8 mouse cellular contexts compared by ENCODE assay signal in the genomic region with DNA sequence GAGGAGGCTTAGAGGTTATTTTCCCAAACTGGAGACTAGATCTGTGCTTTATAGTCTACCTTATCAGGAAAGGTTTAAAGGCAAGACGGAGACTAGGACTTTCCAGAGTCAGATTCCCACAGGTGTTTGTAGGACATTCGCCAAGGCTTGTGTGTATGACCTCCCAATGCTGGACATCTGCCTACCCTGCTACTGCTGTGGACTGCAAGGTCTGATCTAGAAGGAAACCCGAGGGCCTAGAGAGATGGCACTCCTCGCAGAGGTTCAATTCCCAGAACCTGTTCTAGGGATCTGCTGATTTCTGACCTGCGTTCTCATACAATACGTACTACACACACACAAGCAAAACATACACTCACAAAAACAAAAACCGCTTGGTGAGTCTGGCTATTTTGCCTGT. TPM values are rescaled to one million over a fixed set of nuclear protein-coding genes. Genes with fewer than 3 reads are reported as not detected.
DNase-seq lines count a peak whose midpoint lies in the region; ATAC-seq and TF ChIP-seq lines count a peak whose summit lies in the region.

No protein-coding gene starts in this region.

- H3K36me3 ChIP-seq in heart, embryonic 11.5 days (ENCODE audit: control insufficient read depth, insufficient read depth, low read length): no peaks in the 10 kb centered on the region
- H3K36me3 ChIP-seq in MEL (ENCODE audit: control insufficient read depth in 1 of 2, insufficient read depth in 2 of 2, low read length in 2 of 2): peaks cover 0 to 4% of the 10 kb centered on the region in 2 experiments; a peak in 2 of 4 replicates
- no peaks in the 10 kb centered on the region for H3K36me3 ChIP-seq in forebrain, embryonic 16.5 days (ENCODE audit: control insufficient read depth, insufficient read depth)
- no peaks in the 10 kb centered on the region for H3K36me3 ChIP-seq in liver, embryonic 15.5 days (replicated peaks)

- peak overlapping the region; percentile 87 for H3K4me2 ChIP-seq in heart, embryonic 11.5 days
- peak overlapping the region; percentile 96 for H3K4me2 ChIP-seq in forebrain, embryonic 16.5 days (ENCODE audit: low read length)
- peak overlapping the region; percentile 93 for H3K4me2 ChIP-seq in liver, embryonic 15.5 days

- 50% methylated on average over 7 of the region's 7 CpGs for WGBS in heart, embryonic 11.5 days (ENCODE audit: insufficient replicate concordance)
- WGBS in forebrain, embryonic 16.5 days: 55% methylated on average over 7 of the region's 7 CpGs
- 63% methylated on average over 7 of the region's 7 CpGs for WGBS in liver, embryonic 15.5 days (ENCODE audit: insufficient replicate concordance)

- no peak overlapping the region for H3K9ac ChIP-seq in heart, embryonic 11.5 days (ENCODE audit: low read depth, low read length)
- H3K9ac ChIP-seq in MEL (ENCODE audit: control insufficient read depth, low read depth, low read length, poor library complexity, severe bottlenecking): peak overlapping the region; percentile 95
- peak overlapping the region; percentile 89 for H3K9ac ChIP-seq in forebrain, embryonic 16.5 days (replicated peaks; ENCODE audit: low read depth, low read length)
- H3K9ac ChIP-seq in liver, embryonic 15.5 days: no peak overlapping the region

- intact Hi-C loops in heart, postnatal 14 days (cut with DNase I): loop anchor here (1.0 to 5.0 kb wide), 4 partner anchors 37 to 452 kb away; no protein-coding TSS in a partner anchor
- intact Hi-C loops in left cerebral cortex, postnatal 10 days (cut with DNase I): loop anchor here (5.0 kb wide), 2 partner anchors 62 to 152 kb away; no protein-coding TSS in a partner anchor

- TF ChIP-seq POLR2A in MEL (IDR thresholded peaks at IDR 0.05; ENCODE audit: control insufficient read depth in 1 of 2, insufficient read depth in 1 of 2, low read depth in 1 of 2, low read length in 2 of 2, poor library complexity in 1 of 2): no peak

- peaks cover 27% of the 10 kb centered on the region for H3K4me1 ChIP-seq in heart, embryonic 11.5 days (ENCODE audit: control insufficient read depth, insufficient read depth, low read length)
- H3K4me1 ChIP-seq in MEL (ENCODE audit: control insufficient read depth in 1 of 2, insufficient read depth in 2 of 2, low read length in 2 of 2): no peaks in the 10 kb centered on the region
- peaks cover 28% of the 10 kb centered on the region for H3K4me1 ChIP-seq in forebrain, embryonic 16.5 days (replicated peaks; ENCODE audit: control insufficient read depth, insufficient read depth, low read length)
- peaks cover 42% of the 10 kb centered on the region for H3K4me1 ChIP-seq in liver, embryonic 15.5 days (replicated peaks)

- TF ChIP-seq CTCF in MEL (IDR thresholded peaks at IDR 0.05 in 2 of 3, conservative IDR thresholded peaks at IDR 0.05 in 1 of 3; ENCODE audit: control insufficient read depth in 1 of 3, insufficient read depth in 1 of 3, low read depth in 2 of 3, low read length in 3 of 3, poor library complexity in 1 of 3, severe bottlenecking in 1 of 3): no peak

- H3K27ac ChIP-seq in heart, embryonic 11.5 days (ENCODE audit: low read depth, low read length): no peak overlapping the region; the same call in 1 of the 2 replicates
- no peak overlapping the region for H3K27ac ChIP-seq in MEL (ENCODE audit: control insufficient read depth, low read depth, low read length)
- no peak overlapping the region for H3K27ac ChIP-seq in forebrain, embryonic 16.5 days (ENCODE audit: low read length)
- no peak overlapping the region; the same call in 1 of the 2 replicates for H3K27ac ChIP-seq in liver, embryonic 15.5 days (replicated peaks)

- no peak for TF ChIP-seq EP300 in MEL (IDR thresholded peaks at IDR 0.05; ENCODE audit: low read depth in 1 of 2, low read length in 2 of 2)

- H3K9me3 ChIP-seq in heart, embryonic 11.5 days (replicated peaks; ENCODE audit: control insufficient read depth, low read length): no peaks in the 10 kb centered on the region
- no peaks in the 10 kb centered on the region for H3K9me3 ChIP-seq in MEL (replicated peaks; ENCODE audit: insufficient read depth, low read length)
- no peaks in the 10 kb centered on the region for H3K9me3 ChIP-seq in forebrain, embryonic 16.5 days (ENCODE audit: control insufficient read depth, low read length)
- no peaks in the 10 kb centered on the region for H3K9me3 ChIP-seq in liver, embryonic 15.5 days (replicated peaks)

- no peak for TF ChIP-seq RAD21 in MEL (IDR thresholded peaks at IDR 0.05; ENCODE audit: low read depth, low read length)

- ATAC-seq in heart, embryonic 11.5 days (replicated peaks; ENCODE audit: insufficient number of reproducible peaks, low FRiP score, low TSS enrichment): no peak
- no peak for ATAC-seq in forebrain, embryonic 16.5 days
- ATAC-seq in liver, embryonic 15.5 days (ENCODE audit: insufficient read depth): no peak

- DNase-seq in heart, postnatal 14 days: no peak
- no peak for DNase-seq in MEL (ENCODE audit: low read depth, low spot score)
- no peak for DNase-seq in left cerebral cortex, postnatal 10 days (ENCODE audit: extremely low spot score in 1 of 2, low spot score in 2 of 2)
- DNase-seq in B cell, adult 2 months: no peak
- DNase-seq in urinary bladder, adult 2 months (ENCODE audit: low spot score): no peak

- no peaks in the 10 kb centered on the region for H3K27me3 ChIP-seq in heart, embryonic 11.5 days (ENCODE audit: control insufficient read depth, insufficient read depth, low read length)
- H3K27me3 ChIP-seq in MEL (ENCODE audit: control insufficient read depth in 1 of 2, insufficient read depth in 2 of 2, low read length in 2 of 2): no peaks in the 10 kb centered on the region
- H3K27me3 ChIP-seq in forebrain, embryonic 16.5 days (replicated peaks; ENCODE audit: control insufficient read depth, insufficient read depth, low read length): no peaks in the 10 kb centered on the region
- peaks cover 60% of the 10 kb centered on the region for H3K27me3 ChIP-seq in liver, embryonic 15.5 days

- H3K4me3 ChIP-seq in heart, embryonic 11.5 days (ENCODE audit: low read depth, low read length): peak overlapping the region; percentile 87; the same call in 1 of the 2 replicates
- peak overlapping the region in 1 of 2 experiments; percentile 73; a peak in 2 of 4 replicates for H3K4me3 ChIP-seq in MEL (ENCODE audit: control insufficient read depth in 1 of 2, insufficient read depth in 1 of 2, low read depth in 2 of 2, low read length in 2 of 2)
- no peak overlapping the region for H3K4me3 ChIP-seq in forebrain, embryonic 16.5 days (replicated peaks; ENCODE audit: low read length)
- H3K4me3 ChIP-seq in liver, embryonic 15.5 days (replicated peaks): peak overlapping the region; percentile 68; the same call in 1 of the 2 replicates

- H3K79me2 ChIP-seq in MEL (ENCODE audit: control insufficient read depth, insufficient read depth, low read length, poor library complexity): no peaks in the 10 kb centered on the region; the same call in 1 of the 2 replicates

TF ChIP-seq in MEL, 35 proteins besides CTCF, POLR2A, EP300 and RAD21:
- TF ChIP-seq GABPA (IDR thresholded peaks at IDR 0.05; ENCODE audit: low read depth, low read length) (no peak), ETS1 (IDR thresholded peaks at IDR 0.05; ENCODE audit: low read depth, low read length) (no peak), ZC3H11A (IDR thresholded peaks at IDR 0.05; ENCODE audit: low read depth, low read length) (no peak), MAFK (IDR thresholded peaks at IDR 0.05; ENCODE audit: borderline replicate concordance, low read depth, low read length) (no peak), ZNF384 (IDR thresholded peaks at IDR 0.05; ENCODE audit: low read depth, low read length) (no peak), JUND (IDR thresholded peaks at IDR 0.05; ENCODE audit: low read depth, low read length) (no peak), ZKSCAN1 (IDR thresholded peaks at IDR 0.05; ENCODE audit: low read depth, low read length) (no peak), MAZ (IDR thresholded peaks at IDR 0.05; ENCODE audit: low read depth, low read length) (no peak), TBP (IDR thresholded peaks at IDR 0.05; ENCODE audit: low read depth, low read length) (no peak), MAX (IDR thresholded peaks at IDR 0.05; ENCODE audit: low read length) (no peak), MEF2A (IDR thresholded peaks at IDR 0.05; ENCODE audit: extremely low read depth, insufficient replicate concordance, low read depth, low read length, poor library complexity, severe bottlenecking) (no peak), CHD1 (IDR thresholded peaks at IDR 0.05; ENCODE audit: low read depth, low read length) (no peak), SIN3A (IDR thresholded peaks at IDR 0.05; ENCODE audit: low read length) (no peak), KAT2A (conservative IDR thresholded peaks at IDR 0.05; ENCODE audit: low read depth, low read length) (no peak), TAL1 (IDR thresholded peaks at IDR 0.05; ENCODE audit: low read length) (no peak), UBTF (IDR thresholded peaks at IDR 0.05; ENCODE audit: borderline replicate concordance, insufficient read depth, low read depth, low read length) (no peak), MYC (IDR thresholded peaks at IDR 0.05; ENCODE audit: low read depth, low read length) (no peak)

RNA-seq across cellular contexts. Expression of gene Phlda1, which starts 0.7 kb away (rescaled TPM):
- polyA plus RNA-seq in heart, embryonic 11.5 days (2014; fragmentation: Nextera tagmentation; extraction: Ambion mirVana): 20.9 and 22.2 TPM in 2 replicates
- 10 to 100 TPM; 20.3 to 22.3 TPM for total RNA-seq in heart, postnatal 14 days (2021)
- total RNA-seq in MEL (2012; rRNA removed): 0.27 and 0.39 TPM in 2 replicates
- polyA plus RNA-seq in MEL (2012; ENCODE audit: insufficient read depth in 1 of 2, insufficient read length in 2 of 2, low read depth in 1 of 2, low replicate concordance in 2 of 2, missing spikeins in 1 of 2): 1 to 10 TPM in 1 of 2 experiments, not detected in 1; 3.4 TPM
- 24.4 and 25.3 TPM in 2 replicates for polyA plus RNA-seq in forebrain, embryonic 16.5 days (2015; fragmentation: Nextera tagmentation; extraction: Ambion mirVana)
- 4.2 and 4.8 TPM in 2 replicates for polyA plus RNA-seq in liver, embryonic 15.5 days (2015; fragmentation: Nextera tagmentation; extraction: Ambion mirVana)
- total RNA-seq in left cerebral cortex, postnatal 10 days (2021): 10 to 100 TPM; 24.4 to 28.6 TPM
- 64.4 and 71.6 TPM in 2 replicates for polyA plus RNA-seq in urinary bladder, adult 2 months (2012; rRNA removed)

RNA-seq across cellular contexts. Expression of gene Nap1l1, which starts 32.4 kb away (rescaled TPM):
- polyA plus RNA-seq in heart, embryonic 11.5 days (2014; fragmentation: Nextera tagmentation; extraction: Ambion mirVana): 202 and 207 TPM in 2 replicates
- 10 to 100 TPM; 59.7 to 65.9 TPM for total RNA-seq in heart, postnatal 14 days (2021)
- 183 and 220 TPM in 2 replicates for total RNA-seq in MEL (2012; rRNA removed)
- 100 to 1,000 TPM; 296 to 591 TPM for polyA plus RNA-seq in MEL (2012; ENCODE audit: insufficient read depth in 1 of 2, insufficient read length in 2 of 2, low read depth in 1 of 2, low replicate concordance in 2 of 2, missing spikeins in 1 of 2)
- 199 and 215 TPM in 2 replicates for polyA plus RNA-seq in forebrain, embryonic 16.5 days (2015; fragmentation: Nextera tagmentation; extraction: Ambion mirVana)
- 69.6 and 83.5 TPM in 2 replicates for polyA plus RNA-seq in liver, embryonic 15.5 days (2015; fragmentation: Nextera tagmentation; extraction: Ambion mirVana)
- total RNA-seq in left cerebral cortex, postnatal 10 days (2021): 100 to 1,000 TPM; 237 to 241 TPM
- polyA plus RNA-seq in urinary bladder, adult 2 months (2012; rRNA removed): 118 and 150 TPM in 2 replicates

Comparison
In these comparisons a context has a peak if more than half of its experiments do, and no peak if none do; other contexts are left out.
1. H3K9ac ChIP-seq: peak in MEL (single experiment) and forebrain, embryonic 16.5 days (single experiment); none in heart, embryonic 11.5 days (single experiment) and liver, embryonic 15.5 days (single experiment).
2. Peak in every context shown above with its lines, with median percentiles within 50 percentile points of each other: H3K4me2 ChIP-seq.